Mouse (Mus musculus) forebrain, embryonic 14.5 days (tissue): ENCODE measurements around the gene Scmh1. TPM values are rescaled to one million over a fixed set of nuclear protein-coding genes. Genes with fewer than 3 reads are reported as not detected.
A peak's percentile ranks its signal among the peaks of the same experiment; 100 is the strongest.
"Not testable (repeated sequence)": the region's sequence is repeated elsewhere in the genome, so short reads cannot be mapped to it uniquely, and the experiment has no call there.

ENCODE experiments used
- ATAC-seq: fragments of 200-750 bp; cut with Nextera tagmentation; 2 replicates; pipeline ENCODE4 v1.8.0; 2017; ENCODE audit warnings: mild to moderate bottlenecking, moderate library complexity
- DNase-seq: peaks from one replicate; pipeline ENCODE4 v3.0.0-alpha.2; 2015; ENCODE audit warnings: low spot score
- H3K27ac ChIP-seq: fragments of 300-500 bp; sonication (generic); 2 replicates; pipeline ENCODE4 v1.5.1; 2014; ENCODE audit warnings: low read depth, mild to moderate bottlenecking, control low read depth, low read length, moderate library complexity
- H3K27me3 ChIP-seq: fragments of 300-500 bp; sonication (generic); replicated peaks from 2 replicates; pipeline ENCODE4 v1.6.1; 2014; ENCODE audit warnings: low read length, control low read depth, mixed read lengths; ENCODE audit not compliant: control insufficient read depth, insufficient read depth
- H3K36me3 ChIP-seq: fragments of 300-500 bp; sonication (generic); 2 replicates; pipeline ENCODE4 v1.6.1; 2014; ENCODE audit warnings: low read length, control low read depth; ENCODE audit not compliant: control insufficient read depth, insufficient read depth
- H3K4me1 ChIP-seq: fragments of 300-500 bp; sonication (generic); 2 replicates; pipeline ENCODE4 v1.6.1; 2014; ENCODE audit warnings: antibody characterized with exemption, low read length, control low read depth; ENCODE audit not compliant: control insufficient read depth, insufficient read depth
- H3K4me2 ChIP-seq: fragments of 300-500 bp; sonication (generic); 2 replicates; pipeline ENCODE4 v1.6.1; 2014; ENCODE audit warnings: mild to moderate bottlenecking, control low read depth, low read length
- H3K4me3 ChIP-seq: fragments of 300-500 bp; sonication (generic); 2 replicates; pipeline ENCODE4 v1.5.1; 2014; ENCODE audit warnings: low read depth, low read length, control low read depth
- H3K9ac ChIP-seq: fragments of 300-500 bp; sonication (generic); 2 replicates; pipeline ENCODE4 v1.6.1; 2014; ENCODE audit warnings: mild to moderate bottlenecking, low read length, control low read depth, moderate library complexity
- H3K9me3 ChIP-seq: fragments of 300-500 bp; sonication (generic); replicated peaks from 2 replicates; pipeline ENCODE4 v1.6.1; 2016; ENCODE audit warnings: low read length, control low read depth, mixed read lengths; ENCODE audit not compliant: control insufficient read depth
- WGBS: fragments of 180-500 bp; shearing (Covaris S2); extraction: QIAGEN DNeasy Blood & Tissue Kit; methylation state at CpG from one replicate; pipeline ENCODE4 v1.1.7; 2014; 5-methylcytosine and 5-hydroxymethylcytosine counted together
- polyA plus RNA-seq: library from polyadenylated mRNA; unstranded; fragments of >200 nt; fragmentation: Nextera tagmentation; extraction: Ambion mirVana; gene quantifications from 2 replicates; pipeline ENCODE4 v1.2.1, GENCODE M21; 2014

Gene Scmh1
- polyA plus RNA-seq, 1 experiment from 2014 or later = 38.8 TPM

GRCm38 (mm10) chr4:120392748-120393147 lies 12.3 kb upstream of the Scmh1 start:
- no peak overlapping the region for H3K4me3 ChIP-seq
- H3K27me3 ChIP-seq = no peaks in the 10 kb centered on the region
- no peaks in the 10 kb centered on the region; the same call in 1 of the 2 replicates for H3K4me1 ChIP-seq
- H3K9me3 ChIP-seq = no peaks in the 10 kb centered on the region
- no peak overlapping the region for H3K4me2 ChIP-seq
- no peak for ATAC-seq
- 41% methylated on average over 3 of the region's 3 CpGs for WGBS
- H3K27ac ChIP-seq = no peak overlapping the region
- no peaks in the 10 kb centered on the region for H3K36me3 ChIP-seq
- DNase-seq = no peak
- no peak overlapping the region for H3K9ac ChIP-seq

- H3K36me3 ChIP-seq = no peaks in the 10 kb centered on the region
- H3K27ac ChIP-seq = no peak overlapping the region
- DNase-seq (peak; percentile 61), ATAC-seq (no peak)
- H3K9ac ChIP-seq = no peak overlapping the region
- no peak overlapping the region for H3K4me3 ChIP-seq
- 31% methylated on average over 3 of the region's 3 CpGs for WGBS
- no peaks in the 10 kb centered on the region for H3K4me1 ChIP-seq
- no peaks in the 10 kb centered on the region for H3K27me3 ChIP-seq
- no peaks in the 10 kb centered on the region for H3K9me3 ChIP-seq
- H3K4me2 ChIP-seq = no peak overlapping the region
Measured at GRCm38 (mm10) chr4:120400251-120400650, 4.8 kb upstream of the Scmh1 start.

- H3K4me3 ChIP-seq, ATAC-seq, H3K9me3 ChIP-seq, H3K4me1 ChIP-seq, H3K9ac ChIP-seq, H3K4me2 ChIP-seq, DNase-seq, H3K36me3 ChIP-seq, H3K27ac ChIP-seq, H3K27me3 ChIP-seq: not testable (repeated sequence)
Measured at GRCm38 (mm10) chr4:120402105-120402504, 3.0 kb upstream of the Scmh1 start.

GRCm38 (mm10) chr4:120404247-120404646 lies 834 bp upstream of the Scmh1 start:
- no peak for ATAC-seq
- no peak overlapping the region for H3K27ac ChIP-seq

GRCm38 (mm10) chr4:120404778-120405143 lies 320 bp upstream of the Scmh1 start:
- WGBS = 12% methylated on average over 15 of the region's 21 CpGs
- Histone ChIP-seq H3K27me3 (no peaks in the 10 kb centered on the region), H3K9ac (peak overlapping the region; percentile 98), H3K36me3 (no peaks in the 10 kb centered on the region), H3K27ac (no peak overlapping the region; the same call in 1 of the 2 replicates), H3K4me3 (peak overlapping the region; percentile 96), H3K9me3 (no peaks in the 10 kb centered on the region), H3K4me1 (peaks cover 11% of the 10 kb centered on the region), H3K4me2 (peak overlapping the region; percentile 51)
- DNase-seq (no peak), ATAC-seq (peak; percentile 13)

More at GRCm38 (mm10) chr4:120404247-120404646, 834 bp upstream of the Scmh1 start:
- peak overlapping the region; percentile 96; the same call in 1 of the 2 replicates for H3K4me3 ChIP-seq
- no peak for DNase-seq
- no peaks in the 10 kb centered on the region for H3K36me3 ChIP-seq
- peaks cover 11% of the 10 kb centered on the region for H3K4me1 ChIP-seq
- H3K9ac ChIP-seq = no peak overlapping the region
- H3K4me2 ChIP-seq = peak overlapping the region; percentile 51
- no peaks in the 10 kb centered on the region for H3K9me3 ChIP-seq
- no peaks in the 10 kb centered on the region for H3K27me3 ChIP-seq

- ATAC-seq (no peak; the same call in 1 of the 2 replicates), DNase-seq (peak; percentile 43)
- 5% methylated on average over 25 of the region's 25 CpGs for WGBS
Measured at GRCm38 (mm10) chr4:120405806-120406638, 941 bp downstream of the Scmh1 start.

GRCm38 (mm10) chr4:120406639-120407273 lies 1.7 kb downstream of the Scmh1 start:
- H3K27ac ChIP-seq = no peak overlapping the region; the same call in 1 of the 2 replicates
- DNase-seq = no peak
- WGBS = 40% methylated on average over 3 of the region's 3 CpGs

More at GRCm38 (mm10) chr4:120405806-120406638, 941 bp downstream of the Scmh1 start:
- Histone ChIP-seq H3K4me3 (peak overlapping the region; percentile 96), H3K9ac (peak overlapping the region; percentile 98), H3K4me2 (peak overlapping the region; percentile 51), H3K27ac (peak overlapping the region; percentile 91), H3K27me3 (no peaks in the 10 kb centered on the region), H3K9me3 (no peaks in the 10 kb centered on the region), H3K4me1 (peaks cover 11% of the 10 kb centered on the region), H3K36me3 (no peaks in the 10 kb centered on the region)

GRCm38 (mm10) chr4:120418053-120418452 lies 13.0 kb downstream of the Scmh1 start:
- no peaks in the 10 kb centered on the region for H3K4me1 ChIP-seq
- ATAC-seq = no peak
- no peak overlapping the region for H3K4me2 ChIP-seq
- no peak overlapping the region for H3K4me3 ChIP-seq
- H3K9me3 ChIP-seq = no peaks in the 10 kb centered on the region
- DNase-seq = no peak
- no peak overlapping the region for H3K9ac ChIP-seq
- WGBS = 84% methylated on average over 4 of the region's 4 CpGs
- H3K27ac ChIP-seq = no peak overlapping the region
- no peaks in the 10 kb centered on the region for H3K36me3 ChIP-seq
- no peaks in the 10 kb centered on the region for H3K27me3 ChIP-seq

More at GRCm38 (mm10) chr4:120406639-120407273, 1.7 kb downstream of the Scmh1 start:
- Histone ChIP-seq H3K4me3 (peak overlapping the region; percentile 96), H3K4me2 (peak overlapping the region; percentile 51), H3K9ac (no peak overlapping the region; the same call in 1 of the 2 replicates), H3K4me1 (peaks cover 11% of the 10 kb centered on the region), H3K27me3 (no peaks in the 10 kb centered on the region), H3K36me3 (no peaks in the 10 kb centered on the region), H3K9me3 (no peaks in the 10 kb centered on the region)
- ATAC-seq = no peak

GRCm38 (mm10) chr4:120420193-120420592 lies 15.1 kb downstream of the Scmh1 start:
- Histone ChIP-seq H3K9me3 (no peaks in the 10 kb centered on the region), H3K36me3 (no peaks in the 10 kb centered on the region), H3K4me3 (no peak overlapping the region), H3K4me1 (no peaks in the 10 kb centered on the region), H3K27ac (no peak overlapping the region), H3K27me3 (no peaks in the 10 kb centered on the region), H3K9ac (no peak overlapping the region), H3K4me2 (no peak overlapping the region)
- no peak for ATAC-seq
- DNase-seq = no peak
